Mouse (Mus musculus): ENCODE measurements around the gene Myo1e. TPM values are rescaled to one million over a fixed set of nuclear protein-coding genes. Genes with fewer than 3 reads are reported as not detected.

Gene Myo1e
- total RNA-seq, 1 experiment: 21.3 TPM

DNA sequence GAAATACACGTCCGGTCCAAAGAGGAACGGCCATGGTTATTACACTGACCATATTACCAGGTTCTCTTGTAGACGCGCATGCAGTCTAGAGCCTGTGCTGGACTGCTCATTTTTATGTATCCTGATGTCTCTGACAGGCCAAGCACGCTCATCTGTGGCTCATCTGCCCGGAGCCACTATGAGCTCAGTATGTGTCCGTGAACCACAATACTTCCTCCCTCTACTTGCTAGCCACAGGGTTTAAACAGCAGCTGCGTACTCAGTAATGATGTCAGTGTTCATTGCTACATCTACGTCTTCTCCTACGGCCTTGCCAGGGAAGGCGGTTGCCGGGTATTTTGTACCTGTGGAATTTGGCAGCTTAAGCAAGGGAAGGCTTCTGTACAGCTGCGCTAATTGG lies 4.5 kb downstream of the Myo1e start:
- no peak for DNase-seq (ENCODE audit: low read depth, low spot score)
- Histone ChIP-seq H3K9ac (ENCODE audit: insufficient read depth, low read depth, low read length, poor library complexity, severe bottlenecking) (no peak overlapping the region), H3K36me3 (ENCODE audit: control insufficient read depth, insufficient read depth, low read length, poor library complexity, severe bottlenecking) (no peaks in the 10 kb centered on the region), H3K4me3 (ENCODE audit: insufficient read depth in 1 of 2, low read depth in 1 of 2, low read length in 2 of 2, poor library complexity in 1 of 2, severe bottlenecking in 1 of 2) (no peak overlapping the region), H3K4me1 (ENCODE audit: control insufficient read depth in 2 of 2, insufficient read depth in 2 of 2, low read length in 2 of 2, poor library complexity in 1 of 2) (peaks cover 10 to 15% of the 10 kb centered on the region in 2 experiments), H3K9me3 (ENCODE audit: control insufficient read depth, insufficient read depth, low read depth, low read length) (no peaks in the 10 kb centered on the region), H3K27ac (ENCODE audit: insufficient read depth, low read depth, low read length, poor library complexity, severe bottlenecking) (no peak overlapping the region)
- no peak for TF ChIP-seq MAFK (IDR thresholded peaks at IDR 0.05; ENCODE audit: insufficient read depth, low read depth, low read length)
- no peak for TF ChIP-seq ZC3H11A (IDR thresholded peaks at IDR 0.05; ENCODE audit: borderline replicate concordance, low read depth, low read length)
- no peak for TF ChIP-seq HCFC1 (IDR thresholded peaks at IDR 0.05; ENCODE audit: borderline replicate concordance, insufficient read depth, low read length)
- TF ChIP-seq ZNF384 (IDR thresholded peaks at IDR 0.05; ENCODE audit: low read depth, low read length): no peak
- no peak for TF ChIP-seq CHD2 (IDR thresholded peaks at IDR 0.05; ENCODE audit: low read depth, low read length)
- in situ Hi-C loops (cut with MboI; ENCODE audit: low sequenced_read_pairs in 2 of 2, unreplicated experiment in 2 of 2): no loop called here

DNA sequence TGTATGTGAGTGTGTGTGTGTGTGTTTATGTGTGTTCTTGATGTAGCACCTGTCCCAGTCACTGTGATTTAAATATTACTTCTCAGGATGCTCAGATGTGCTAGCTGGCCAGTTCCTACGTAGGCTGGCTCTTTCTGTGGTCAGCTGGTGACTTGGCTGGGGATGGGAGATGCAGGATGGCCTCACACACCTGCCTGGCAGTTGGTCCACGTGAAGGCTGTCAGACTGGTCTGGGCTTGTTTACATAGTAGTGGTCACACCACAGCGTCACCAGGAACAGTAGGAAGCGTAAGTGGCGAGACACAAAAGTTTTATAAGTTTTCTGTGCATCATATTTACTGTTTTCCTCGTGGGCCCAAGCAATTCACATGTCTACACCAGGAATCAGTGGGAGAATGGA lies 9.4 kb downstream of the Myo1e start:
- no peaks in the 10 kb centered on the region for H3K9me3 ChIP-seq (ENCODE audit: control insufficient read depth, insufficient read depth, low read depth, low read length)
- H3K27ac ChIP-seq (ENCODE audit: insufficient read depth, low read depth, low read length, poor library complexity, severe bottlenecking): no peak overlapping the region
- in situ Hi-C loops (cut with MboI; ENCODE audit: low sequenced_read_pairs in 2 of 2, unreplicated experiment in 2 of 2): no loop called here
- no peak for DNase-seq (ENCODE audit: low read depth, low spot score)
- TF ChIP-seq HCFC1 (IDR thresholded peaks at IDR 0.05; ENCODE audit: borderline replicate concordance, insufficient read depth, low read length) (no peak), CHD2 (IDR thresholded peaks at IDR 0.05; ENCODE audit: low read depth, low read length) (no peak)
- peaks cover 10 to 23% of the 10 kb centered on the region in 2 experiments; a peak in 3 of 4 replicates for H3K4me1 ChIP-seq (ENCODE audit: control insufficient read depth in 2 of 2, insufficient read depth in 2 of 2, low read length in 2 of 2, poor library complexity in 1 of 2)
- H3K4me3 ChIP-seq (ENCODE audit: insufficient read depth in 1 of 2, low read depth in 1 of 2, low read length in 2 of 2, poor library complexity in 1 of 2, severe bottlenecking in 1 of 2): no peak overlapping the region
- H3K36me3 ChIP-seq (ENCODE audit: control insufficient read depth, insufficient read depth, low read length, poor library complexity, severe bottlenecking): no peaks in the 10 kb centered on the region
- H3K9ac ChIP-seq (ENCODE audit: insufficient read depth, low read depth, low read length, poor library complexity, severe bottlenecking): no peak overlapping the region

GRCm38 (mm10) chr9:70219295-70219931 lies 12.3 kb downstream of the Myo1e start:
- TF ChIP-seq HCFC1 (IDR thresholded peaks at IDR 0.05; ENCODE audit: borderline replicate concordance, insufficient read depth, low read length) (no peak), MAFK (IDR thresholded peaks at IDR 0.05; ENCODE audit: insufficient read depth, low read depth, low read length) (no peak), CHD2 (IDR thresholded peaks at IDR 0.05; ENCODE audit: low read depth, low read length) (no peak), ZNF384 (IDR thresholded peaks at IDR 0.05; ENCODE audit: low read depth, low read length) (no peak), ZC3H11A (IDR thresholded peaks at IDR 0.05; ENCODE audit: borderline replicate concordance, low read depth, low read length) (no peak)
- Histone ChIP-seq H3K36me3 (ENCODE audit: control insufficient read depth, insufficient read depth, low read length, poor library complexity, severe bottlenecking) (no peaks in the 10 kb centered on the region), H3K4me1 (ENCODE audit: control insufficient read depth in 2 of 2, insufficient read depth in 2 of 2, low read length in 2 of 2, poor library complexity in 1 of 2) (peaks cover 12 to 22% of the 10 kb centered on the region in 2 experiments; a peak in 3 of 4 replicates), H3K27ac (ENCODE audit: insufficient read depth, low read depth, low read length, poor library complexity, severe bottlenecking) (no peak overlapping the region; the same call in 1 of the 2 replicates), H3K4me3 (ENCODE audit: insufficient read depth in 1 of 2, low read depth in 1 of 2, low read length in 2 of 2, poor library complexity in 1 of 2, severe bottlenecking in 1 of 2) (no peak overlapping the region), H3K9ac (ENCODE audit: insufficient read depth, low read depth, low read length, poor library complexity, severe bottlenecking) (no peak overlapping the region), H3K9me3 (ENCODE audit: control insufficient read depth, insufficient read depth, low read depth, low read length) (no peaks in the 10 kb centered on the region)
- in situ Hi-C loops (cut with MboI; ENCODE audit: low sequenced_read_pairs in 2 of 2, unreplicated experiment in 2 of 2): no loop called here
- no peak for DNase-seq (ENCODE audit: low read depth, low spot score)

GRCm38 (mm10) chr9:70220461-70221170 lies 13.5 kb downstream of the Myo1e start:
- Histone ChIP-seq H3K9me3 (ENCODE audit: control insufficient read depth, insufficient read depth, low read depth, low read length) (no peaks in the 10 kb centered on the region), H3K36me3 (ENCODE audit: control insufficient read depth, insufficient read depth, low read length, poor library complexity, severe bottlenecking) (no peaks in the 10 kb centered on the region), H3K27ac (ENCODE audit: insufficient read depth, low read depth, low read length, poor library complexity, severe bottlenecking) (no peak overlapping the region), H3K4me3 (ENCODE audit: insufficient read depth in 1 of 2, low read depth in 1 of 2, low read length in 2 of 2, poor library complexity in 1 of 2, severe bottlenecking in 1 of 2) (no peak overlapping the region), H3K4me1 (ENCODE audit: control insufficient read depth in 2 of 2, insufficient read depth in 2 of 2, low read length in 2 of 2, poor library complexity in 1 of 2) (peaks cover 12 to 22% of the 10 kb centered on the region in 2 experiments; a peak in 3 of 4 replicates), H3K9ac (ENCODE audit: insufficient read depth, low read depth, low read length, poor library complexity, severe bottlenecking) (no peak overlapping the region)
- in situ Hi-C loops (cut with MboI; ENCODE audit: low sequenced_read_pairs in 2 of 2, unreplicated experiment in 2 of 2): no loop called here
- TF ChIP-seq ZNF384 (IDR thresholded peaks at IDR 0.05; ENCODE audit: low read depth, low read length) (no peak), ZC3H11A (IDR thresholded peaks at IDR 0.05; ENCODE audit: borderline replicate concordance, low read depth, low read length) (no peak), CHD2 (IDR thresholded peaks at IDR 0.05; ENCODE audit: low read depth, low read length) (no peak), MAFK (IDR thresholded peaks at IDR 0.05; ENCODE audit: insufficient read depth, low read depth, low read length) (no peak), HCFC1 (IDR thresholded peaks at IDR 0.05; ENCODE audit: borderline replicate concordance, insufficient read depth, low read length) (no peak)
- no peak for DNase-seq (ENCODE audit: low read depth, low spot score)

Data from ES-E14 (cell line).